Mouse (Mus musculus) heart, postnatal 0 days (tissue): ENCODE results near the gene Pglyrp2.

ENCODE experiments used
- CTCF ChIP-seq: IDR thresholded peaks from 2 replicates; pipeline ENCODE4 v1.5.1; 2016; ENCODE audit warnings: antibody characterized with exemption, control low read depth, low read depth
- EP300 ChIP-seq: IDR thresholded peaks from 2 replicates; pipeline ENCODE4 v1.6.1; 2016; ENCODE audit warnings: antibody characterized with exemption, low read depth

- TF ChIP-seq CTCF: no peak
- no peak for TF ChIP-seq EP300
These were observed 59.1 kb downstream of the Pglyrp2 start for GRCm38 (mm10) chr17:32364850-32365249.
